Mouse (Mus musculus) neural tube, embryonic 15.5 days (tissue): Measurements from ENCODE around the gene Pbsn. TPM values are rescaled to one million over a fixed set of nuclear protein-coding genes. Genes with fewer than 3 reads are reported as not detected.

ENCODE experiments used
- ATAC-seq: fragments of 200-750 bp; cut with Nextera tagmentation; 2 replicates; pipeline ENCODE4 v1.8.0; 2017; ENCODE audit warnings: mild to moderate bottlenecking, moderate TSS enrichment, moderate library complexity; ENCODE audit not compliant: low FRiP score
- H3K27ac ChIP-seq: fragments of 300-500 bp; sonication (generic); replicated peaks from 2 replicates; pipeline ENCODE4 v1.5.1; 2015; ENCODE audit warnings: mild to moderate bottlenecking, inconsistent platforms
- H3K27me3 ChIP-seq: fragments of 300-500 bp; sonication (generic); replicated peaks from 2 replicates; pipeline ENCODE4 v1.6.1; 2015; ENCODE audit warnings: inconsistent platforms
- H3K36me3 ChIP-seq: fragments of 300-500 bp; sonication (generic); 2 replicates; pipeline ENCODE4 v1.6.1; 2015; ENCODE audit warnings: inconsistent platforms
- H3K4me1 ChIP-seq: fragments of 300-500 bp; sonication (generic); 2 replicates; pipeline ENCODE4 v1.6.1; 2015; ENCODE audit warnings: inconsistent platforms
- H3K4me2 ChIP-seq: fragments of 300-500 bp; sonication (generic); 2 replicates; pipeline ENCODE4 v1.6.1; 2015; ENCODE audit warnings: inconsistent platforms, mild to moderate bottlenecking, moderate library complexity
- H3K4me3 ChIP-seq: fragments of 300-500 bp; sonication (generic); replicated peaks from 2 replicates; pipeline ENCODE4 v1.5.1; 2015; ENCODE audit warnings: mild to moderate bottlenecking, inconsistent platforms
- H3K9ac ChIP-seq: fragments of 300-500 bp; sonication (generic); replicated peaks from 2 replicates; pipeline ENCODE4 v1.6.1; 2015; ENCODE audit warnings: mild to moderate bottlenecking, inconsistent platforms
- H3K9me3 ChIP-seq: fragments of 300-500 bp; sonication (generic); replicated peaks from 2 replicates; pipeline ENCODE4 v1.6.1; 2016; ENCODE audit warnings: inconsistent platforms
- WGBS: fragments of 180-500 bp; shearing (Covaris S2); methylation state at CpG from one replicate; pipeline ENCODE4 v1.1.7; 2015; ENCODE audit warnings: mixed read lengths; 5-methylcytosine and 5-hydroxymethylcytosine counted together
- polyA plus RNA-seq: library from polyadenylated mRNA; unstranded; fragments of >200 nt; fragmentation: Nextera tagmentation; extraction: Ambion mirVana; gene quantifications from 2 replicates; pipeline ENCODE4 v1.2.1, GENCODE M21; 2015

Gene Pbsn
- polyA plus RNA-seq, 1 experiment from 2014 or later: not detected

GRCm38 (mm10) chrX:77795858-77796174 is 57.6 kb downstream of the Pbsn start:
- Histone ChIP-seq H3K27me3 (no peaks in the 10 kb centered on the region), H3K27ac (peak overlapping the region; percentile 83), H3K4me1 (peaks cover 17% of the 10 kb centered on the region), H3K36me3 (no peaks in the 10 kb centered on the region), H3K4me2 (peak overlapping the region; percentile 68), H3K9ac (peak overlapping the region; percentile 61), H3K9me3 (no peaks in the 10 kb centered on the region), H3K4me3 (peak overlapping the region; percentile 60)
- peak; percentile 98 for ATAC-seq
- 20% methylated on average over 25 of the region's 30 CpGs for WGBS

GRCm38 (mm10) chrX:77794962-77795857 is 58.2 kb downstream of the Pbsn start:
- H3K27me3 ChIP-seq: no peaks in the 10 kb centered on the region
- peak; percentile 86 for ATAC-seq
- 20% methylated on average over 61 of the region's 61 CpGs for WGBS
- H3K27ac ChIP-seq: peak overlapping the region; percentile 83
- H3K4me1 ChIP-seq: peaks cover 17% of the 10 kb centered on the region
- H3K4me3 ChIP-seq: peak overlapping the region; percentile 60
- H3K4me2 ChIP-seq: peak overlapping the region; percentile 68
- H3K9me3 ChIP-seq: no peaks in the 10 kb centered on the region
- H3K36me3 ChIP-seq: no peaks in the 10 kb centered on the region
- peak overlapping the region; percentile 61 for H3K9ac ChIP-seq

GRCm38 (mm10) chrX:77788675-77789074 is 64.7 kb downstream of the Pbsn start:
- Histone ChIP-seq H3K4me1 (peaks cover 4% of the 10 kb centered on the region; the same call in 1 of the 2 replicates), H3K27me3 (no peaks in the 10 kb centered on the region), H3K36me3 (no peaks in the 10 kb centered on the region), H3K4me3 (no peak overlapping the region), H3K9ac (no peak overlapping the region), H3K4me2 (no peak overlapping the region), H3K9me3 (no peaks in the 10 kb centered on the region), H3K27ac (no peak overlapping the region)
- 90% methylated on average over 3 of the region's 3 CpGs for WGBS
- ATAC-seq: no peak

Other genes with a start within 250 kb of the Pbsn start
- gene Prkx, start 57.3 kb downstream of the Pbsn start, polyA plus RNA-seq: 21.8 and 22.3 TPM in 2 replicates
- gene Gm14744, start 11.1 kb upstream of the Pbsn start, polyA plus RNA-seq: not detected in 2 replicates
- gene 5430402E10Rik, start 71.4 kb upstream of the Pbsn start, polyA plus RNA-seq: not detected in 2 replicates
- gene Obp1a, start 237.8 kb upstream of the Pbsn start, polyA plus RNA-seq: not detected in 2 replicates